Mouse (Mus musculus) brain, embryonic 14.5 days (tissue): Measurements from ENCODE around the gene Top2a. TPM values are rescaled to one million over a fixed set of nuclear protein-coding genes. Genes with fewer than 3 reads are reported as not detected.

ENCODE experiments used
- DNase-seq: peaks from one replicate; pipeline ENCODE4 v3.0.0-alpha.2; 2011; ENCODE audit warnings: low read depth
- CTCF ChIP-seq: fragments of 200-500 bp; IDR thresholded peaks from 2 replicates; pipeline ENCODE4 v1.5.1; 2012; ENCODE audit warnings: inconsistent platforms, mild to moderate bottlenecking, moderate library complexity, borderline replicate concordance; ENCODE audit not compliant: insufficient read depth, insufficient read length; ENCODE audit errors: extremely low read depth
- POLR2A ChIP-seq: fragments of 200-500 bp; IDR thresholded peaks from 2 replicates; pipeline ENCODE4 v1.6.1; 2012; ENCODE audit warnings: mild to moderate bottlenecking, inconsistent platforms, borderline replicate concordance; ENCODE audit not compliant: poor library complexity, insufficient read depth, insufficient read length, severe bottlenecking; ENCODE audit errors: extremely low read depth
- polyA plus RNA-seq: library from polyadenylated mRNA; depleted of rRNA; stranded (reverse); fragments of >200 nt; gene quantifications from 2 replicates; pipeline ENCODE4 v1.2.3, GENCODE M21; 2012

The Top2a gene
- polyA plus RNA-seq, 1 experiment: 57.3 TPM

DNA sequence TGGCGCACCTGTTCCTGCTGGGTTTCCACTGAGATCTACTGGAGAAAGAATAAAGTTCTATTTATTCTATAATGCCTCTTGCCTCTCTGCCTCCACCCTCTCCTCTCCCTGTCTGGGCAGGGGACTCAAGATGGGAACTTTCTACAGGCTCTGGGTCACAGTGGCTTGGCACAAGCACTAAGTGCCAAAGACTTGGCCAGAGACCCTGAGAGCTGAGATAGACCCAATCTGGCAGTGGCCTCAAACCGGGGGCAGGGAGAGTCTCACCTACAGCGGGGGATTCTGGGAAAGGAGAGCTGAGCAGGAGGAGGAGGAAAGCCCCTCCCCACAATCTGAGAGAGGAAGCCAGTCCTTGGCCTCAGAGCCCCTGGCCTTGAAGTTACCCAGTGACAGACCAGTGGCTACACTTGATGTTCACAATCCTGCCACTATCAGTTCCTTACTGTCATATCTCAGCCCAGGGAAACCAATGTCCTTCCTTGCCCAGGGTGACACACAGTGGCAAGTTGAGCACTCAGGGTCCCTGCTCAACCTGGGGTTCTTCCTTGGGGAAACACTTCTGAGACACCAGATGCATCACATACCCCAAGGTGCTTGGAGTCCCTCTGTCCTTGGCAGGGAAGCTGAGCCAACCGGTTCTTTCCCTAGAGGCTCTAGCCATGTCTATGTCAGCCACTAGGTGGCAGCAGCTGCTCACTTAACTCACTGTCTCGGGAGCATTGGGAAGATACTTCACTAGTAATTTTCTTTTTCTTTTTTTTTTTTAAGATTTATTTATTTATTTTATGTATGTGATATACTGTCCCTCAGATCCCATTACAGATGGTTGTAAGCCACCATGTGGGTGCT lies 48.9 kb downstream of the Top2a start:
- TF ChIP-seq CTCF: peak; percentile 80
- no peak for TF ChIP-seq POLR2A
- DNase-seq: peak; percentile 75

DNA sequence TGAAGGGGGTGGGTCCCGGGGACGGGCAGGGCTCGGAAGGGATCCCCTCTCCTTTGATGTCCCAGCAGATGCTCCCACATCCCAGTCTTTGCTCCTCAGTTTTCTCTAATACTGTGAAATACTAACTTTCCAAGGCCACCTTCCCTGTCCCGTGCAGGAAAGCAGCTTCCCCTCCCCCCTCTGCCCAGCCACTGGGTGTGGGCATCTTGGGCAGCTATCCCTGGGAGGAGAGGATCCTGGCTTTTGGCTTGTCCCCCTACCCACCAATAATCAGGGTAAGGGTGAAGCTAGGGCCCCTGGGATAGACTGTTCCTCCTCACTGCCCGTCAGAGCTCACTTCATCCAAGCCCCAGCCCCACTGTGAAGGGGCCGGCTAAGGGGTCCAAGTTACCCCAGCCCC lies 49.8 kb downstream of the Top2a start:
- no peak for DNase-seq
- no peak for TF ChIP-seq POLR2A

DNA sequence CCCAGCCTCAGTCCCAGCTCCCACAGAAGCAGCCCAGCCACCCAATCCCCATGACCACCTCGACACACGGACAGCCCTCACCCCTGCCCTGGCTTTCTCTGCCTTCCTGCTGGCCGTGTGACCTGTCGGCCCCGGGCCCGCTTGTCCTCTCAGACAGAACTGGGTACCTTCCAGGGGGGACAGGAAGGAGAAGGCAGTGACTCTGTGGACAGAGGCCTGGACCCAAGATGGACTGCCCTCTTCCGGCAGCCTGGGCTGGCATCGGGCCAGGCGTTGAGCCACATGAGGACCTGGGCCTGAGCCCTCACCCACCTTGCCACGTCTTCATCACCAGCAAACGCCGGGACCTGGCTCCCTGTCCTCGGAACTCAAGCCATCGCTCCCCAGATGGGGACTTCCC lies 50.4 kb downstream of the Top2a start:
- TF ChIP-seq POLR2A: no peak
- no peak for DNase-seq

DNA sequence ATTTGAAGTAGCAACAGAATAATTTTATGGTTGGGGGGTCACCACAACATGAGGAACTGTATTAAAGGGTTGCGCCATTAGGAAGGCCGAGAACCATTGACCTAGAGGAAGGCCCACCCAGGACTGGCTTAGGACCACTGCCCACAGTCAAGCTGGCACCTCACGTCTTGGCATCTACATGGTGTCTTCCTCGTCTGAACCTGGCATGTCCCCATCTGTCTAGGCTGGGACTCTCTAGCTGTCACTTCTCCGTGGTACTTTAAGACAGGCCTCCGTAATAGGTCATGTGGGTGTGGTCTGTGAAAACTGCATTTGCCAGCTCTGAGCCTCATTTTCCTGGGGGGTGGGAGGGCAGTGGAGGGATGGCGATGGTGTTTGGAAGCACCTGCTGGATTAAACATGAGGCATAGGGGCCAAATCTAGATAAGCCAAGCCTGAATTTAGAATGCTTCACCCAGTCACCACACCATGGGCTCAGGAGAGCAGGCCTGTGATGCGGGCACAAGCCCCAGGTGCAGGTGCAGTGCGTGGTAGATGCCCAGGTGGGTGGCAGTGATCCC lies 51.1 kb downstream of the Top2a start:
- no peak for DNase-seq
- TF ChIP-seq POLR2A (no peak), CTCF (no peak)

DNA sequence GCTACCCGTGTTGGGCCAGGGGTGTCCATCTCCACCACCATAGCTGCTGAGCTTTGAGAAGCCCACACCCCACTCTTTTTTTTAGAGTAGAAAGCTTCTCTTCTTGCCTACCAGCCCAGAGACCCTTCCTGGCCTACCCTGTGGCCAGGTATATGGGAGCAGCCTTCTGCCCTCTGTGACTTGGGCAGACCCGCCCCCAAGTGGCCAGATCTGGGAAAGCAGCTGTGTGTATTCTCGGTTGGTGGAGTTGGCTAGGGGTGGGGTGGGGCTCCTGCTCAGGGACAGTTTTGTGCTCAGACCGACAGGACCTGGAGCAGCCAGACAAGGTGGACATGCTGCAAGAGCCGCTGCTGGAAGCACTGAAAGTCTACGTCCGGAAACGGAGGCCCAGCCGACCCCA lies 51.8 kb downstream of the Top2a start:
- peak; percentile 83 for DNase-seq
- peak; percentile 93 for TF ChIP-seq CTCF
- no peak for TF ChIP-seq POLR2A

DNA sequence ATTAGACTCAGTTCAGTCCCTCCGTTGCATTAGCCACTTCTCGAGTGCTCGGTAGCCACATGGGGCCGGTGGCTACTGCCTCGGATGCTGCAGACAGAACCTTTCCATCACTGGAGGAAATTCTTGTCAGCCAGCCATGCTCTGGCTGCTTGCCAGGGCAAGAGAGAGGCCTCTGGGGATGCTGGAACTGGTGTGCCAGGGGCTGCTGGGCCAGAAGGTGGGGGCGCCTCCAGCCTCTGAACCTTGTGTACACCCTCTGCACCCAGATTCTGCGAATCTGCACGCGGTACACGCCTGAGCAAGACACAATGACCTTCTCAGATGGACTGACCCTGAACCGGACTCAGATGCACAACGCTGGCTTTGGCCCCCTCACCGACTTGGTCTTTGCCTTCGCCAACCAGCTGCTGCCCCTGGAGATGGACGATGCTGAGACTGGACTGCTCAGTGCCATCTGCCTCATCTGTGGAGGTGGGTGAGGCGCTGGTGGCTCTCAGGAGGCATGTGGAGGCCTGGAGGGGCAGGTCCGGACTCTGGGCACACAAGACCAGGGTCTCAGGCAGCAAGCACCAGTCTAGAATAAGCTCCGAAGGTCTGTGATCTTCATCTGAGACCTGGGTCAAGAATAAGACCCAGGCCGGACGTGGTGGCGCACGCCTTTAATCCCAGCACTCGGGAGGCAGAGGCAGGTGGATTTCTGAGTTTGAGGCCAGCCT lies 52.5 kb downstream of the Top2a start:
- no peak for TF ChIP-seq POLR2A
- no peak for TF ChIP-seq CTCF
- peak; percentile 85 for DNase-seq

DNA sequence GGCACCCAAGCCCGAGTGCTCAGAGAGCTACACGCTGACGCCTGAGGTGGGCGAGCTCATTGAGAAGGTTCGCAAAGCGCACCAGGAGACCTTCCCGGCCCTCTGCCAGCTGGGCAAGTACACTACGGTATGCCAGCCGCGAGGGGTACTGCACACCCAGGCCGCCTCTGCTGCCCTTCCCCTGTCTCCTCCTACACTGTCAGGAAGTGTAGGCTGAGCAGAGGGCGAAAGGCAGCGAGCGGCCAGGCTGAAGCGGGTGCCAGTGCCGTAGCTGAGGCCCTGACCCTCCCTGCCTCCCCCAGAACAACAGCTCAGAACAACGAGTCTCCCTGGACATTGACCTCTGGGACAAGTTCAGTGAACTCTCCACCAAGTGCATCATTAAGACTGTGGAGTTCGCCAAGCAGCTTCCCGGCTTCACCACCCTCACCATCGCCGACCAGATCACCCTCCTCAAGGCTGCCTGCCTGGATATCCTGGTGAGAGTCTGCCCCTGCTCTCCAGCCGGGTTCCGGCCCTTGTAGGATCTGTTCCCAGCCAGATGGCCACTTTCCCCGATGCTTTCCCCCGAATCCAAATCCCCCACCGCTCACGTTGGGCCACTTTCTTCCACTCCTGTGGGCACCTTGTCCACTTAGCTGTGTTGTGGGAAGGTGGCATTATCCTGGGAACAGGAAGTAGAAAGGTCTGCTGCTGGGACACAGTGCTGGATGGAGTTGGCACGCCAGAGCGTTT lies 53.6 kb downstream of the Top2a start:
- TF ChIP-seq CTCF (no peak), POLR2A (no peak)
- DNase-seq: peak; percentile 69

DNA sequence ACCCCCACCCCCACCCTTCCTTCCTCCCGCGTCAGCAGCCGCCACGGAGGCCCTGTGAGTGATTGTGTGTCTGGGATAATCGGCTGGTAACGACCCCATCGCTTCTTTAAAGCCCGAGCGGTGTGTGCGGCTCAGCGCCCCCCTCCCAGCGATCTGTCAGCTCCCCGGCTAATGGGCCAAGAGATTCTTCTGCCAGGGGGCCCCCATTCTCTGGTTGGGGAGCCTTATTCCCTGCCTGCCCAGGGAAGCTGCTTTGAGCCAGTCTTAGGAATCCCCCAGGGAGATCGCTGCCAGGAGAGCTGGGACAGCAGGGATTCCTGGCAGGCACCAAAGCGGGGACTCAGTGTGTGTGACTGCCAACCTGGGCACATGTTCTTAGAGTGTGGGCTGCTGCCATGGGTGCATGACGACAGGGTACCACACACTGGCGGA lies 54.5 kb downstream of the Top2a start:
- TF ChIP-seq CTCF (no peak), POLR2A (no peak)
- peak; percentile 96 for DNase-seq

DNA sequence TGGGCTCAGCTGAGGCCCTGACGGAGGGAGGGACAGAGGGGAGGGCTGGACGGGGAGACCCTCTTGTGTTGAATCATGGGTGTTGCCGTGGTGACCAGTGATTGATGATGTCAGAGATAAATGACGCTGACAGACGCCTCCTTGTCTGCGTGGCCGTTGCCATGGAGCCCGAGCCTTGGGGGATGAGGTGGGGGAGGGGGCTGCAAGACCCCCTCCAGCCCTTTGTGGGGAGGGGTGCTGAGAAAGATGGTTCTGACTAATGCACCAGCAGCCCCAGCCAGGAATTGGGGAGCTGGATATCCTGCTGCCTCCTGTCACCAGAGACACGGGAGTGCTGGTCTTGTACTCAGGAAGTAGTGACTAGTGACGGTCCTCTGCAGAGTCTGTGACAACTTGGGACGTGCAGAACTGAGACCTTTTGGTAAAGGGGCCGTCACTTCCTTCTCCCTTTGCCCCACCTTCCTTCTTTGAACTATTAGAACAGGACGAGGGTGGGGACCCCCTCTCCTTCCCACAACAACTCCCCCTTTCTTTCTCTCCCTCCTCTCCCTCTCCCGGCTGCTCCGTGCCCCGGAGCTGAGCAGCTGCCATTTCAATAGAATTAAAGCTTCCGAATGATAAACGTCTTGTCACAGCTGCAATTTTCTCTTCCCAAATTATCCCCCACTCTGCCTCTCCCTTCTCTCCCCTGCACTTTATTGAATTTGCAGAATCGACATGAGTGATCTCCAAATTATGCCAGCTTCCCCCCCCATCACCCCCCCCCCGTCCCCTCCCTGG lies 55.1 kb downstream of the Top2a start:
- DNase-seq: peak; percentile 94
- no peak for TF ChIP-seq CTCF
- TF ChIP-seq POLR2A: no peak

DNA sequence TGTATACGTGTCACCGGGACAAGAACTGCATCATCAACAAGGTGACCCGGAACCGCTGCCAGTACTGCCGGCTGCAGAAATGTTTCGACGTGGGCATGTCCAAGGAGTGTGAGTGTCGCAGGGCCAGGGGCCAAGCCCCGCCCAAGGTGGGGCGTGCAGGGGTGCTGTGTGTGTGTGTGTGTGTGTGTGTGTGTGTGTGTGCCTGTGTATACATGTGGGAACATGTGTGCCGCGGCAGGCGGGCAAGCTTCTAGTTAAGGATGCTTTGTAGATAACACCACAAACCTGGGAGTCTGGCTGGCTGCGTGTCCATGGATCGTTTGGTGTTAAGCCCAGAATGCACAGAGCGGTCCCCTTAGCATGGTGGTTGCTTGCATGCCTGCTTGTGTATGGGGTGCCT lies 55.9 kb downstream of the Top2a start:
- TF ChIP-seq CTCF: no peak
- no peak for TF ChIP-seq POLR2A
- DNase-seq: peak; percentile 47

DNA sequence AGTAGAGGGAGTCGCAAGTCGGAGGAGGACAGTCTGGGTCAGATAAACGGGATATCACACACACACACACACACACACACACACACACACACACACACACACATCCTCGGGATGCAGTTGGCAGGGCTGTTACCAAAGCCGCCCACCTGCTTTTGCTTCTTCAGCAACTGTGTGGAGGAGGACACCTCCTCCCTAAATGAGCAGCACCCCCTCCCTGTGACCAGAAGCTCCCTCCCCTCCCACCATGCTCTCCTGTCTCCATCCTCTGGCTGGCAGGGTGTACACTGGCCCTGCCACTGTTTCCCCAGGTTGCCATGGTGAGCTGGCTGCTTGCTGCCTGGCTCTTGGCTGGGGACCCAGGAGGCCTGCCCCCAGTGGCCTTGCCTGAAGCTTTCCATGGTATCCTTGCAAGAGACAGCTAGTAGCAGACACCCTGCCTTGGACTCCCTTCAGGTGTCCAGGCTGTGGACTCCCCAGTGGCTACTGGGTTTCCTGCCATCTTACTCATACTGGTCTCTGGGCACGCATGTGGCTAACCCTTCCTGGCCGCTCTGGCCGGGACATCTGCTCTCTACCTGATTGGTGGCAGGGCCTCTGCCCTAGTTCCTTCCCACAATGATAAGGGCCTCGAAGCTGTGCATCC lies 57.4 kb downstream of the Top2a start:
- TF ChIP-seq POLR2A: no peak
- peak; percentile 32; the same call in 1 of the 2 replicates for TF ChIP-seq CTCF
- DNase-seq: peak; percentile 91
